24 mouse cellular contexts compared by ENCODE assay signal in the genomic region with DNA sequence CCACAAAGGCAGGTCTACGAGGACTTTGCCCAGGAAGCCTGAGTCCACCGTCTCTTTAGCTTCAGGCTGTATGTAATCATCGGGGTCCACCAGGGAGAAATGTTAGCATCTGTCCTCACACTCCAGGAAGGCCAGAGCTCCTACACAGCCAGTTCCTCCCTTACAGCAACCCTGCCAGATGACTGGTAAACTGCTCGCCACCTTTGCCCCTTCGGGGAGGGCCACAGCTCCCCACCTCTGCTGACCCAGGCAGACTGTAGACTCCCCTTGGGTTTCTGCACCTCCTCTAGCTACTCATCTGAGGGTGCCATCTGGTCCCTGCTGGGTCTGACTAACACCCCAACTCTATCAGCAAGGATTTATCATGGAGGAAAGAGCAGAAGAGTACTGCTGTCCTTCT. TPM values are rescaled to one million over a fixed set of nuclear protein-coding genes. Genes with fewer than 3 reads are reported as not detected.
A peak's percentile ranks its signal among the peaks of the same experiment; 100 is the strongest.
DNase-seq lines count a peak whose midpoint lies in the region; ATAC-seq and TF ChIP-seq lines count a peak whose summit lies in the region.
"Had no signal": no experiment of that assay in that cellular context is flagged by ENCODE, and none has a peak within 500 bp of the region (broad histone marks: within the 10 kb centered on the region; RNA-seq: fewer than 3 reads in every experiment).

No protein-coding gene starts in this region.

- no peaks in the 10 kb centered on the region for H3K4me1 ChIP-seq in intestine, embryonic 15.5 days (replicated peaks)
- H3K4me1 ChIP-seq in intestine, postnatal 0 days (replicated peaks; ENCODE audit: control insufficient read depth, insufficient read depth, low read length) = no peaks in the 10 kb centered on the region
- H3K4me1 ChIP-seq in intestine, embryonic 16.5 days (ENCODE audit: control insufficient read depth, insufficient read depth, low read length) = no peaks in the 10 kb centered on the region
- no peaks in the 10 kb centered on the region; the same call in 1 of the 2 replicates for H3K4me1 ChIP-seq in kidney, postnatal 0 days (replicated peaks; ENCODE audit: insufficient read depth, low read length)
- H3K4me1 ChIP-seq in liver, embryonic 12.5 days = peaks cover 41% of the 10 kb centered on the region

- H3K9ac ChIP-seq in intestine, embryonic 15.5 days = no peak overlapping the region
- no peak overlapping the region for H3K9ac ChIP-seq in intestine, postnatal 0 days (ENCODE audit: low read depth, low read length)
- no peak overlapping the region for H3K9ac ChIP-seq in intestine, embryonic 16.5 days (ENCODE audit: low read depth, low read length)
- H3K9ac ChIP-seq in kidney, postnatal 0 days (ENCODE audit: low read depth, low read length) = 0 out of 2 replicates have a peak overlapping the region, but pooled peaks have one; percentile 4
- H3K9ac ChIP-seq in liver, embryonic 12.5 days = no peak overlapping the region
- H3K9ac ChIP-seq: embryonic facial prominence, embryonic 15.5 days; limb, embryonic 15.5 days had no signal

- no peak overlapping the region for H3K4me3 ChIP-seq in intestine, embryonic 15.5 days (replicated peaks)
- no peak overlapping the region for H3K4me3 ChIP-seq in intestine, postnatal 0 days (ENCODE audit: low read depth, low read length)
- H3K4me3 ChIP-seq in intestine, embryonic 16.5 days (ENCODE audit: low read length) = no peak overlapping the region
- H3K4me3 ChIP-seq in kidney, postnatal 0 days (replicated peaks; ENCODE audit: low read depth, low read length) = no peak overlapping the region
- no peak overlapping the region for H3K4me3 ChIP-seq in liver, embryonic 12.5 days
- H3K4me3 ChIP-seq: embryonic facial prominence, embryonic 15.5 days; gastrocnemius, adult 2 months; left cerebral cortex, adult 2 months; limb, embryonic 15.5 days had no signal

- no peak overlapping the region for H3K4me2 ChIP-seq in intestine, embryonic 15.5 days (replicated peaks)
- H3K4me2 ChIP-seq in intestine, postnatal 0 days (replicated peaks; ENCODE audit: low read depth) = no peak overlapping the region
- no peak overlapping the region for H3K4me2 ChIP-seq in intestine, embryonic 16.5 days (ENCODE audit: low read depth, low read length)
- H3K4me2 ChIP-seq in kidney, postnatal 0 days (ENCODE audit: low read length) = no peak overlapping the region
- H3K4me2 ChIP-seq in liver, embryonic 12.5 days = no peak overlapping the region
- H3K4me2 ChIP-seq: embryonic facial prominence, embryonic 15.5 days; limb, embryonic 15.5 days; midbrain, embryonic 11.5 days had no signal

- ATAC-seq in intestine, embryonic 15.5 days = peak; percentile 20; the same call in 1 of the 2 replicates
- no peak for ATAC-seq in intestine, postnatal 0 days
- 0 out of 2 replicates have a peak, but pooled peaks have one; percentile 28 for ATAC-seq in intestine, embryonic 16.5 days
- ATAC-seq in kidney, postnatal 0 days (replicated peaks; ENCODE audit: low FRiP score, low read depth) = no peak
- no peak for ATAC-seq in liver, embryonic 12.5 days
- ATAC-seq: forebrain, embryonic 14.5 days; Patski had no signal

- 71% methylated on average over 5 of the region's 5 CpGs for WGBS in intestine, embryonic 15.5 days
- whole genome bisulfite sequencing in intestine, postnatal 0 days = 57% methylated on average over 5 of the region's 5 CpGs
- WGBS in intestine, embryonic 16.5 days = 72% methylated on average over 5 of the region's 5 CpGs
- WGBS in kidney, postnatal 0 days = 77% methylated on average over 5 of the region's 5 CpGs
- 76% methylated on average over 5 of the region's 5 CpGs for WGBS in liver, embryonic 12.5 days (ENCODE audit: insufficient replicate concordance)

- no peaks in the 10 kb centered on the region for H3K9me3 ChIP-seq in intestine, embryonic 15.5 days
- H3K9me3 ChIP-seq in intestine, postnatal 0 days (ENCODE audit: control insufficient read depth) = no peaks in the 10 kb centered on the region
- H3K9me3 ChIP-seq in intestine, embryonic 16.5 days (ENCODE audit: control insufficient read depth, low read length) = no peaks in the 10 kb centered on the region
- H3K9me3 ChIP-seq in kidney, postnatal 0 days (replicated peaks; ENCODE audit: low read length) = no peaks in the 10 kb centered on the region
- no peaks in the 10 kb centered on the region for H3K9me3 ChIP-seq in liver, embryonic 12.5 days (replicated peaks)
- H3K9me3 ChIP-seq: embryonic facial prominence, embryonic 15.5 days; G1E; limb, embryonic 15.5 days had no signal

- no peak overlapping the region for H3K27ac ChIP-seq in intestine, embryonic 15.5 days
- H3K27ac ChIP-seq in intestine, postnatal 0 days (ENCODE audit: low read depth, low read length) = no peak overlapping the region
- no peak overlapping the region for H3K27ac ChIP-seq in intestine, embryonic 16.5 days (ENCODE audit: low read length)
- H3K27ac ChIP-seq in kidney, postnatal 0 days = no peak overlapping the region
- peak overlapping the region; percentile 37; the same call in 1 of the 2 replicates for H3K27ac ChIP-seq in liver, embryonic 12.5 days
- H3K27ac ChIP-seq: embryonic facial prominence, embryonic 15.5 days; gastrocnemius, adult 2 months; left cerebral cortex, adult 2 months; limb, embryonic 15.5 days; stomach, postnatal 0 days had no signal

- TF ChIP-seq CTCF in intestine, postnatal 0 days (IDR thresholded peaks at IDR 0.05; ENCODE audit: low read depth) = no peak
- TF ChIP-seq CTCF in kidney, postnatal 0 days (IDR thresholded peaks at IDR 0.05; ENCODE audit: low read depth) = no peak

- DNase-seq in kidney, postnatal 0 days (ENCODE audit: low spot score) = no peak
- DNase-seq in lung, postnatal 4 days = no peak
- DNase-seq in c-Kit-positive CD71-positive TER-119-positive erythroid progenitor cells, embryonic 14.5 days (ENCODE audit: low spot score) = no peak
- DNase-seq in gastrocnemius, postnatal 4 days (ENCODE audit: low spot score in 2 of 2) = no peak
- DNase-seq: adrenal gland, postnatal 36 days; B cell, adult 2 months; cerebellum, adult 11 months; cerebellum, adult 9-11 months; gastrocnemius, adult 2 months; right cerebral cortex, postnatal 14 days; thymus, adult 2 months had no signal

- H3K27me3 ChIP-seq in intestine, embryonic 15.5 days (replicated peaks) = no peaks in the 10 kb centered on the region
- no peaks in the 10 kb centered on the region for H3K27me3 ChIP-seq in intestine, postnatal 0 days (replicated peaks; ENCODE audit: control insufficient read depth, insufficient read depth, low read length)
- H3K27me3 ChIP-seq in intestine, embryonic 16.5 days (replicated peaks; ENCODE audit: control insufficient read depth, insufficient read depth, low read length) = no peaks in the 10 kb centered on the region
- no peaks in the 10 kb centered on the region for H3K27me3 ChIP-seq in kidney, postnatal 0 days (ENCODE audit: insufficient read depth, low read length)
- no peaks in the 10 kb centered on the region for H3K27me3 ChIP-seq in liver, embryonic 12.5 days (replicated peaks)
- H3K27me3 ChIP-seq: CH12.LX; embryonic facial prominence, embryonic 15.5 days; limb, embryonic 15.5 days; Patski had no signal

- no peaks in the 10 kb centered on the region for H3K36me3 ChIP-seq in intestine, embryonic 15.5 days
- H3K36me3 ChIP-seq in intestine, postnatal 0 days (ENCODE audit: control insufficient read depth, insufficient read depth) = peaks cover 29% of the 10 kb centered on the region
- H3K36me3 ChIP-seq in intestine, embryonic 16.5 days (ENCODE audit: control insufficient read depth, insufficient read depth, low read length) = 0 out of 2 replicates have a peak, but pooled peaks cover 3% of the 10 kb centered on the region
- H3K36me3 ChIP-seq in kidney, postnatal 0 days (ENCODE audit: insufficient read depth, low read length) = 0 out of 2 replicates have a peak, but pooled peaks cover 5% of the 10 kb centered on the region
- peaks cover 51% of the 10 kb centered on the region for H3K36me3 ChIP-seq in liver, embryonic 12.5 days

RNA-seq across cellular contexts. Expression of a gene that starts 42.1 kb away (rescaled TPM):
- polyA plus RNA-seq in intestine, embryonic 15.5 days (2015; fragmentation: Nextera tagmentation; extraction: Ambion mirVana) = 4.8 and 5.8 TPM in 2 replicates
- 1.6 and 2.9 TPM in 2 replicates for polyA plus RNA-seq in intestine, postnatal 0 days (2015; fragmentation: Nextera tagmentation; extraction: Ambion mirVana)
- polyA plus RNA-seq in intestine, embryonic 16.5 days (2015; fragmentation: Nextera tagmentation; extraction: Ambion mirVana) = 4.1 TPM in 2 replicates
- polyA plus RNA-seq in kidney, postnatal 0 days (2015; fragmentation: Nextera tagmentation; extraction: Ambion mirVana) = 3.3 and 3.5 TPM in 2 replicates
- polyA plus RNA-seq in liver, embryonic 12.5 days (2016; fragmentation: Nextera tagmentation; extraction: Ambion mirVana) = 6.7 and 6.8 TPM in 2 replicates
- 10 to 100 TPM in 1 of 2 experiments, 1 to 10 TPM in 1; 7.1 to 10.3 TPM for total RNA-seq in gastrocnemius, postnatal 4 days (2021)

Comparison
In these comparisons a context has a peak if more than half of its experiments do, and no peak if none do; other contexts are left out.
1. ATAC-seq: peak in intestine, embryonic 15.5 days (single experiment) and intestine, embryonic 16.5 days (single experiment); none in intestine, postnatal 0 days (single experiment), kidney, postnatal 0 days (single experiment) and liver, embryonic 12.5 days (single experiment).